Mouse (Mus musculus) MEL (cell line): Measurements from ENCODE around the gene Ebna1bp2. TPM values are rescaled to one million over a fixed set of nuclear protein-coding genes. Genes with fewer than 3 reads are reported as not detected.

Source experiments
- DNase-seq: peaks from one replicate; pipeline ENCODE4 v3.0.0; 2011; ENCODE audit warnings: low read depth, low spot score
- H3K27ac ChIP-seq: 2 replicates; pipeline ENCODE4 v1.5.1; 2012; ENCODE audit warnings: low read depth, mild to moderate bottlenecking, control low read depth, low read length, moderate library complexity; ENCODE audit not compliant: control insufficient read depth
- H3K27me3 ChIP-seq, 2 experiments: fragments of 150-350 bp in 1 of 2; sonication (generic) in 1 of 2; 2 replicates each; pipeline ENCODE4 v1.6.1; 2012; ENCODE audit warnings: low read length in 2 of 2, mild to moderate bottlenecking in 2 of 2, improper control_type of control experiment in 1 of 2, moderate library complexity in 1 of 2; ENCODE audit not compliant: insufficient read depth in 2 of 2, control insufficient read depth in 1 of 2
- H3K36me3 ChIP-seq, 2 experiments: 2 replicates each; pipeline ENCODE4 v1.6.1; 2012 to 2014; ENCODE audit warnings: low read length in 2 of 2, improper control_type of control experiment in 1 of 2, inconsistent platforms in 1 of 2, mild to moderate bottlenecking in 1 of 2; ENCODE audit not compliant: insufficient read depth in 2 of 2, control insufficient read depth in 1 of 2
- H3K4me1 ChIP-seq, 2 experiments: fragments of 150-350 bp in 1 of 2; sonication (generic) in 1 of 2; 2 replicates each; pipeline ENCODE4 v1.6.1; 2012; ENCODE audit warnings: low read length in 2 of 2, improper control_type of control experiment in 1 of 2, mild to moderate bottlenecking in 1 of 2; ENCODE audit not compliant: insufficient read depth in 2 of 2, control insufficient read depth in 1 of 2
- H3K4me3 ChIP-seq, 2 experiments: fragments of 150-350 bp in 1 of 2; sonication (generic) in 1 of 2; 2 replicates each; pipeline ENCODE4 v1.5.1; 2012; ENCODE audit warnings: low read depth in 2 of 2, low read length in 2 of 2, mild to moderate bottlenecking in 2 of 2, moderate library complexity in 2 of 2, control low read depth in 1 of 2, improper control_type of control experiment in 1 of 2; ENCODE audit not compliant: control insufficient read depth in 1 of 2, insufficient read depth in 1 of 2
- H3K79me2 ChIP-seq: 2 replicates; pipeline ENCODE4 v1.6.1; 2012; ENCODE audit warnings: mild to moderate bottlenecking, low read length, moderate library complexity; ENCODE audit not compliant: control insufficient read depth, poor library complexity, insufficient read depth
- H3K9ac ChIP-seq: 2 replicates; pipeline ENCODE4 v1.6.1; 2012; ENCODE audit warnings: low read depth, mild to moderate bottlenecking, control low read depth, low read length, moderate library complexity; ENCODE audit not compliant: control insufficient read depth, poor library complexity, severe bottlenecking
- H3K9me3 ChIP-seq: fragments of 150-350 bp; sonication (generic); replicated peaks from 2 replicates; pipeline ENCODE4 v1.6.1; 2012; ENCODE audit warnings: mild to moderate bottlenecking, low read length, improper control_type of control experiment, moderate library complexity; ENCODE audit not compliant: insufficient read depth
- CHD2 ChIP-seq: IDR thresholded peaks from 2 replicates; pipeline ENCODE4 v1.6.1; 2011; ENCODE audit warnings: low read length, improper control_type of control experiment
- CTCF ChIP-seq, 3 experiments: IDR thresholded peaks in 2 of 3; conservative IDR thresholded peaks in 1 of 3; 2 replicates each; pipeline ENCODE4 v1.5.1; 2011 to 2012; ENCODE audit warnings: low read length in 3 of 3, low read depth in 2 of 3, mild to moderate bottlenecking in 2 of 3, improper control_type of control experiment in 1 of 3, inconsistent platforms in 1 of 3, mixed read lengths in 1 of 3, moderate library complexity in 1 of 3; ENCODE audit not compliant: control insufficient read depth in 1 of 3, insufficient read depth in 1 of 3, poor library complexity in 1 of 3, severe bottlenecking in 1 of 3
- E2F4 ChIP-seq: IDR thresholded peaks from 2 replicates; pipeline ENCODE4 v1.6.1; 2011; ENCODE audit warnings: low read depth, low read length, improper control_type of control experiment, borderline replicate concordance
- EP300 ChIP-seq, 2 experiments: IDR thresholded peaks; 2 replicates each; pipeline ENCODE4 v1.6.1; 2011; ENCODE audit warnings: improper control_type of control experiment in 2 of 2, low read length in 2 of 2, low read depth in 1 of 2, mild to moderate bottlenecking in 1 of 2
- GATA1 ChIP-seq: IDR thresholded peaks from 2 replicates; pipeline ENCODE4 v1.6.1; 2011; ENCODE audit warnings: low read depth, low read length, improper control_type of control experiment
- HCFC1 ChIP-seq: IDR thresholded peaks from 2 replicates; pipeline ENCODE4 v1.6.1; 2012; ENCODE audit warnings: low read depth, mild to moderate bottlenecking, inconsistent platforms, low read length, improper control_type of control experiment, moderate library complexity
- JUND ChIP-seq: IDR thresholded peaks from 2 replicates; pipeline ENCODE4 v1.6.1; 2011; ENCODE audit warnings: low read depth, mild to moderate bottlenecking, improper control_type of control experiment, low read length
- KAT2A ChIP-seq: conservative IDR thresholded peaks from 2 replicates; pipeline ENCODE4 v1.6.1; 2012; ENCODE audit warnings: low read depth, low read length, improper control_type of control experiment, inconsistent platforms
- MEF2A ChIP-seq: IDR thresholded peaks from 2 replicates; pipeline ENCODE4 v1.6.1; 2014; ENCODE audit warnings: low read depth, mild to moderate bottlenecking, inconsistent platforms, low read length, improper control_type of control experiment; ENCODE audit not compliant: poor library complexity, insufficient replicate concordance, severe bottlenecking; ENCODE audit errors: extremely low read depth
- MXI1 ChIP-seq: IDR thresholded peaks from 2 replicates; pipeline ENCODE4 v1.6.1; 2011; ENCODE audit warnings: mild to moderate bottlenecking, low read depth, low read length, improper control_type of control experiment
- MYB ChIP-seq: IDR thresholded peaks from 2 replicates; pipeline ENCODE4 v1.6.1; 2011; ENCODE audit warnings: mild to moderate bottlenecking, low read depth, low read length, improper control_type of control experiment
- MYC ChIP-seq: IDR thresholded peaks from 2 replicates; pipeline ENCODE4 v1.6.1; 2011; ENCODE audit warnings: low read depth, mild to moderate bottlenecking, low read length, improper control_type of control experiment, moderate library complexity
- NRF1 ChIP-seq: IDR thresholded peaks from 2 replicates; pipeline ENCODE4 v1.6.1; 2014; ENCODE audit warnings: low read depth, mild to moderate bottlenecking, inconsistent platforms, low read length, improper control_type of control experiment, moderate library complexity; ENCODE audit not compliant: poor library complexity, insufficient read depth, severe bottlenecking
- POLR2AphosphoS2 ChIP-seq: IDR thresholded peaks from 2 replicates; pipeline ENCODE4 v1.6.1; 2011; ENCODE audit warnings: low read length, improper control_type of control experiment
- POLR2AphosphoS5 ChIP-seq: IDR thresholded peaks from 2 replicates; pipeline ENCODE4 v1.6.1; 2012; ENCODE audit warnings: low read depth, borderline replicate concordance, mild to moderate bottlenecking, inconsistent platforms, low read length, moderate library complexity, mixed read lengths
- SMC3 ChIP-seq: IDR thresholded peaks from 2 replicates; pipeline ENCODE4 v1.6.1; 2011; ENCODE audit warnings: low read depth, low read length, improper control_type of control experiment
- TAL1 ChIP-seq: IDR thresholded peaks from 2 replicates; pipeline ENCODE4 v1.6.1; 2012; ENCODE audit warnings: mild to moderate bottlenecking, inconsistent platforms, low read length, moderate library complexity, mixed read lengths
- TBP ChIP-seq: IDR thresholded peaks from 2 replicates; pipeline ENCODE4 v1.8.0; 2011; ENCODE audit warnings: low read depth, low read length, improper control_type of control experiment
- TCF12 ChIP-seq: IDR thresholded peaks from 2 replicates; pipeline ENCODE4 v1.6.1; 2014; ENCODE audit warnings: low read depth, mild to moderate bottlenecking, inconsistent platforms, low read length, improper control_type of control experiment, moderate library complexity
- USF1 ChIP-seq: IDR thresholded peaks from 2 replicates; pipeline ENCODE4 v1.6.1; 2014; ENCODE audit warnings: low read depth, mild to moderate bottlenecking, inconsistent platforms, low read length, improper control_type of control experiment, moderate library complexity
- USF2 ChIP-seq, 2 experiments: IDR thresholded peaks; 2 replicates each; pipeline ENCODE4 v1.6.1; 2011 to 2012; ENCODE audit warnings: improper control_type of control experiment in 2 of 2, low read length in 2 of 2, borderline replicate concordance in 1 of 2, inconsistent platforms in 1 of 2, low read depth in 1 of 2, mild to moderate bottlenecking in 1 of 2; ENCODE audit not compliant: insufficient read depth in 1 of 2
- ZC3H11A ChIP-seq: IDR thresholded peaks from 2 replicates; pipeline ENCODE4 v1.6.1; 2012; ENCODE audit warnings: low read depth, mild to moderate bottlenecking, inconsistent platforms, low read length, improper control_type of control experiment
- ZMIZ1 ChIP-seq: IDR thresholded peaks from 2 replicates; pipeline ENCODE4 v1.6.1; 2012; ENCODE audit warnings: low read depth, mild to moderate bottlenecking, inconsistent platforms, low read length, improper control_type of control experiment, moderate library complexity
- polyA plus RNA-seq, 2 experiments: library from polyadenylated mRNA; stranded (reverse) in 1 of 2; unstranded in 1 of 2; fragments of >175 nt in 1 of 2; fragments of >200 nt in 1 of 2; gene quantifications; 2 replicates each; pipeline versions ENCODE4 v1.2.1 to v1.2.4; 2012; ENCODE audit warnings: low replicate concordance in 2 of 2, low read depth in 1 of 2; ENCODE audit not compliant: insufficient read length in 2 of 2, insufficient read depth in 1 of 2, missing spikeins in 1 of 2
- total RNA-seq: library from RNA; depleted of rRNA; stranded (reverse); fragments of 300-350 nt; gene quantifications from 2 replicates; pipeline ENCODE4 v1.2.3, GENCODE M21; 2012

The Ebna1bp2 gene
- total and polyA plus RNA-seq, 3 experiments: 357 to 378 TPM; not detected in 1

- TF ChIP-seq TAL1 (no peak), POLR2AphosphoS2 (no peak), CTCF (IDR thresholded peaks at IDR 0.05 in 2 of 3, conservative IDR thresholded peaks at IDR 0.05 in 1 of 3; ENCODE audit: control insufficient read depth in 1 of 3, insufficient read depth in 1 of 3, low read depth in 2 of 3, low read length in 3 of 3, poor library complexity in 1 of 3, severe bottlenecking in 1 of 3) (no peak), TBP (no peak)
Measured at GRCm38 (mm10) chr4:118581508-118581907, 39.1 kb upstream of the Ebna1bp2 start.

GRCm38 (mm10) chr4:118582629-118583028, 38.0 kb upstream of the Ebna1bp2 start:
- Histone ChIP-seq H3K27me3 (no peaks in the 10 kb centered on the region; a peak in 1 of 4 replicates), H3K36me3 (no peaks in the 10 kb centered on the region), H3K9me3 (no peaks in the 10 kb centered on the region), H3K4me1 (no peaks in the 10 kb centered on the region), H3K79me2 (no peaks in the 10 kb centered on the region), H3K9ac (no peak overlapping the region), H3K27ac (no peak overlapping the region), H3K4me3 (no peak overlapping the region)
- TF ChIP-seq TCF12 (no peak), JUND (no peak), CTCF (IDR thresholded peaks at IDR 0.05 in 2 of 3, conservative IDR thresholded peaks at IDR 0.05 in 1 of 3; ENCODE audit: control insufficient read depth in 1 of 3, insufficient read depth in 1 of 3, low read depth in 2 of 3, low read length in 3 of 3, poor library complexity in 1 of 3, severe bottlenecking in 1 of 3) (peak; percentile 38 to 60 (median 45); a peak in 5 of 6 replicates), MYC (no peak), USF1 (no peak), ZMIZ1 (no peak), MYB (no peak), USF2 (IDR thresholded peaks at IDR 0.05; ENCODE audit: borderline replicate concordance in 1 of 2, insufficient read depth in 1 of 2, low read depth in 1 of 2, low read length in 2 of 2) (no peak)
- DNase-seq: no peak

More at GRCm38 (mm10) chr4:118581508-118581907, 39.1 kb upstream of the Ebna1bp2 start:
- Histone ChIP-seq H3K36me3 (no peaks in the 10 kb centered on the region), H3K27ac (no peak overlapping the region), H3K79me2 (no peaks in the 10 kb centered on the region), H3K4me1 (no peaks in the 10 kb centered on the region), H3K9me3 (no peaks in the 10 kb centered on the region), H3K9ac (no peak overlapping the region), H3K4me3 (no peak overlapping the region), H3K27me3 (peaks cover 0 to 5% of the 10 kb centered on the region in 2 experiments)
- no peak for DNase-seq

- TF ChIP-seq SMC3: no peak
- TF ChIP-seq EP300 (IDR thresholded peaks at IDR 0.05; ENCODE audit: low read depth in 1 of 2, low read length in 2 of 2): no peak
- TF ChIP-seq MXI1: no peak
- no peak for TF ChIP-seq GATA1
- TF ChIP-seq KAT2A: no peak
- TF ChIP-seq MEF2A: no peak
- TF ChIP-seq MYC: no peak
- TF ChIP-seq CHD2: no peak
- no peak for TF ChIP-seq NRF1
- TF ChIP-seq POLR2AphosphoS5: no peak
- no peak for TF ChIP-seq CTCF (IDR thresholded peaks at IDR 0.05 in 2 of 3, conservative IDR thresholded peaks at IDR 0.05 in 1 of 3; ENCODE audit: control insufficient read depth in 1 of 3, insufficient read depth in 1 of 3, low read depth in 2 of 3, low read length in 3 of 3, poor library complexity in 1 of 3, severe bottlenecking in 1 of 3)
- no peak for TF ChIP-seq MYB
- no peak for TF ChIP-seq E2F4
- TF ChIP-seq HCFC1: no peak
- TF ChIP-seq ZC3H11A: no peak
- TF ChIP-seq TBP: no peak
- H3K27me3 ChIP-seq: peaks cover 0 to 7% of the 10 kb centered on the region in 2 experiments; a peak in 3 of 4 replicates
Measured at GRCm38 (mm10) chr4:118589053-118589732, 31.4 kb upstream of the Ebna1bp2 start.

More at GRCm38 (mm10) chr4:118589053-118589732, 31.4 kb upstream of the Ebna1bp2 start:
- Histone ChIP-seq H3K27ac (no peak overlapping the region), H3K79me2 (no peaks in the 10 kb centered on the region), H3K4me1 (no peaks in the 10 kb centered on the region), H3K9ac (no peak overlapping the region), H3K9me3 (no peaks in the 10 kb centered on the region), H3K4me3 (no peak overlapping the region), H3K36me3 (no peaks in the 10 kb centered on the region)
- DNase-seq: no peak
